Mouse (Mus musculus) yolk sac, embryonic 10.5 days (tissue): ENCODE data around the gene Cpsf7.

Experiments
- DNase-seq: peaks from one replicate; pipeline ENCODE4 v3.0.0-alpha.2; 2017; ENCODE audit warnings: low spot score

Gene Cpsf7

GRCm38 (mm10) chr19:10560108-10560507 is 35.0 kb downstream of the Cpsf7 start:
- DNase-seq: no peak

GRCm38 (mm10) chr19:10561558-10562314 is 36.7 kb downstream of the Cpsf7 start:
- peak; percentile 65 for DNase-seq

GRCm38 (mm10) chr19:10562351-10562750 is 37.3 kb downstream of the Cpsf7 start:
- no peak for DNase-seq

- no peak for DNase-seq
Measured at GRCm38 (mm10) chr19:10564278-10564677, 39.2 kb downstream of the Cpsf7 start.

- peak; percentile 62 for DNase-seq
Measured at GRCm38 (mm10) chr19:10565217-10565616, 40.2 kb downstream of the Cpsf7 start.

GRCm38 (mm10) chr19:10569627-10570026 is 44.6 kb downstream of the Cpsf7 start:
- DNase-seq: no peak

- DNase-seq: peak; percentile 96
Measured at GRCm38 (mm10) chr19:10576690-10577561, 51.9 kb downstream of the Cpsf7 start, which contains the start of the genes Cyb561a3 and Tmem138. Cyb561a3 (plus strand) TSS chr19:10577172. Tmem138 (minus strand) TSS chr19:10577362.

- no peak for DNase-seq
Measured at GRCm38 (mm10) chr19:10580102-10580501, 55.0 kb downstream of the Cpsf7 start.

- DNase-seq: no peak
Measured at GRCm38 (mm10) chr19:10580761-10581160, 55.7 kb downstream of the Cpsf7 start.

GRCm38 (mm10) chr19:10581984-10582383 is 56.9 kb downstream of the Cpsf7 start:
- DNase-seq: no peak

GRCm38 (mm10) chr19:10583550-10584146 is 58.6 kb downstream of the Cpsf7 start:
- no peak for DNase-seq

- no peak for DNase-seq
Measured at GRCm38 (mm10) chr19:10585112-10585511, 60.0 kb downstream of the Cpsf7 start.

GRCm38 (mm10) chr19:10587231-10587630 is 62.2 kb downstream of the Cpsf7 start:
- DNase-seq: no peak

GRCm38 (mm10) chr19:10589127-10589857 is 64.2 kb downstream of the Cpsf7 start:
- DNase-seq: no peak

GRCm38 (mm10) chr19:10590301-10590700 is 65.2 kb downstream of the Cpsf7 start:
- DNase-seq: no peak

- DNase-seq: no peak
Measured at GRCm38 (mm10) chr19:10591659-10592377, 66.8 kb downstream of the Cpsf7 start.
